Mouse (Mus musculus) thymus, adult 2 months (tissue): ENCODE results near the gene Rhof. TPM values are rescaled to one million over a fixed set of nuclear protein-coding genes. Genes with fewer than 3 reads are reported as not detected.
A peak's percentile ranks its signal among the peaks of the same experiment; 100 is the strongest.

Source experiments
- DNase-seq: peaks from one replicate; pipeline ENCODE4 v3.0.0; 2021
- H3K27ac ChIP-seq: fragments of 200-500 bp; 2 replicates; pipeline ENCODE4 v1.5.1; 2012; ENCODE audit warnings: low read length, control low read depth; ENCODE audit not compliant: control insufficient read depth, insufficient read depth
- H3K27me3 ChIP-seq: fragments of 200-500 bp; 2 replicates; pipeline ENCODE4 v1.6.1; 2012; ENCODE audit warnings: mild to moderate bottlenecking, low read length, moderate library complexity, mixed read lengths; ENCODE audit not compliant: control insufficient read depth, insufficient read depth
- H3K36me3 ChIP-seq: fragments of 200-500 bp; 2 replicates; pipeline ENCODE4 v1.6.1; 2012; ENCODE audit warnings: mild to moderate bottlenecking, low read length, moderate library complexity; ENCODE audit not compliant: control insufficient read depth, insufficient read depth
- H3K4me1 ChIP-seq: fragments of 200-500 bp; replicated peaks from 2 replicates; pipeline ENCODE4 v1.6.1; 2012; ENCODE audit warnings: low read length; ENCODE audit not compliant: control insufficient read depth, insufficient read depth
- H3K4me3 ChIP-seq: fragments of 200-500 bp; 2 replicates; pipeline ENCODE4 v1.5.1; 2012; ENCODE audit warnings: mild to moderate bottlenecking, low read length, control low read depth, moderate library complexity; ENCODE audit not compliant: control insufficient read depth, insufficient read depth
- CTCF ChIP-seq: fragments of 200-500 bp; IDR thresholded peaks from 2 replicates; pipeline ENCODE4 v1.5.1; 2012; ENCODE audit warnings: mild to moderate bottlenecking, control low read depth, low read length, moderate library complexity, borderline replicate concordance; ENCODE audit not compliant: control insufficient read depth, poor library complexity, insufficient read depth; ENCODE audit errors: extremely low read depth
- POLR2A ChIP-seq: fragments of 200-500 bp; IDR thresholded peaks from 2 replicates; pipeline ENCODE4 v1.6.1; 2012; ENCODE audit warnings: mild to moderate bottlenecking, low read length, control low read depth, moderate library complexity; ENCODE audit not compliant: control insufficient read depth, poor library complexity, insufficient read depth; ENCODE audit errors: extremely low read depth
- WGBS: fragments of 180-500 bp; shearing (Covaris S2); methylation state at CpG from one replicate; pipeline ENCODE4 v1.1.7; 2018; 5-methylcytosine and 5-hydroxymethylcytosine counted together
- polyA plus RNA-seq: library from polyadenylated mRNA; depleted of rRNA; stranded (reverse); fragments of >200 nt; gene quantifications from 2 replicates; pipeline ENCODE4 v1.2.3, GENCODE M21; 2012

The Rhof gene
- polyA plus RNA-seq, 1 experiment, result 51.9 TPM

DNA sequence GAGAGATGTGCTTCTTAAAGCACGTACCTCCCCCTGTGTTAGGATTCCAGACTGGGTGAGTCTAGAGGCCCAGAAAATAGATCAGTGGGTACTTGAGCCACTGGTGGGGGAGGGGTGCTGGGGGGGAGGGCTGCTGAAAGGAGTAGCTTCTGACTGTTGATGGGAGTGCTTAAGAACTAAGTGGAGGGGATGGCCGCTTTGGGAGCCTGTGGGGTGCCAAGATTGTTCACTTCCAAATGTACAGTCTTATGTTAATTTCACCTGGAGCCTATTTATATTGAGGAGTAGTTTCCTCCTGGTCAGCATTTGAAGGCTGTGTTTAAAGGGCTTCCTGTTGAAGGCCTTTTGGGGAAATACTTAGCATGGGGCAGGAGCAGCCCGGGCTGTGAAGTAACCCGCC lies 25.5 kb upstream of the Rhof start:
- Histone ChIP-seq H3K27me3 (no peaks in the 10 kb centered on the region), H3K36me3 (peaks cover 70% of the 10 kb centered on the region), H3K4me1 (peaks cover 2% of the 10 kb centered on the region), H3K4me3 (no peak overlapping the region), H3K27ac (no peak overlapping the region)
- DNase-seq, result no peak
- WGBS, result 97% methylated on average over 4 of the region's 4 CpGs
- TF ChIP-seq CTCF, result no peak
- TF ChIP-seq POLR2A, result no peak

DNA sequence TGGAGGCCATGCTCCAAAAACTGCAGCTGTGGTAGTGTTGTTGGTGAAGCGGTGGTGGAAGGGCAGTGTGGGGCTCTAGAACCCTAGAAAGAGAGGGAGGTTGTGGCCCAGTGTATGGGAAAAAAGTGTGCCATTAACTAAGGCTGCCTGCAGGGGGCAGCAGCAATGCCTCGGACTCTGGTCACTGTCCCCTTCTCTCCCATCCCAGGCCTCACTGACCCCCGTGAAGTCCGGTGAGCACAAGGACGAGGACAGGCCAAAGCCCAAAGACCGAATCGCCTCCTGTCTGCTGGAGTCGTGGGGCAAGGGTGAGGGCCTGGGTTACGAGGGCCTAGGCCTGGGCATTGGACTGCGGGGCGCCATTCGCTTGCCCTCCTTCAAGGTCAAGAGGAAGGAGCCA lies 24.3 kb upstream of the Rhof start:
- Histone ChIP-seq H3K4me1 (peaks cover 12% of the 10 kb centered on the region), H3K36me3 (peaks cover 65% of the 10 kb centered on the region), H3K4me3 (no peak overlapping the region), H3K27ac (no peak overlapping the region), H3K27me3 (no peaks in the 10 kb centered on the region)
- WGBS, result 93% methylated on average over 12 of the region's 12 CpGs
- TF ChIP-seq CTCF, result peak; percentile 56; the same call in 1 of the 2 replicates
- TF ChIP-seq POLR2A, result no peak
- no peak for DNase-seq

DNA sequence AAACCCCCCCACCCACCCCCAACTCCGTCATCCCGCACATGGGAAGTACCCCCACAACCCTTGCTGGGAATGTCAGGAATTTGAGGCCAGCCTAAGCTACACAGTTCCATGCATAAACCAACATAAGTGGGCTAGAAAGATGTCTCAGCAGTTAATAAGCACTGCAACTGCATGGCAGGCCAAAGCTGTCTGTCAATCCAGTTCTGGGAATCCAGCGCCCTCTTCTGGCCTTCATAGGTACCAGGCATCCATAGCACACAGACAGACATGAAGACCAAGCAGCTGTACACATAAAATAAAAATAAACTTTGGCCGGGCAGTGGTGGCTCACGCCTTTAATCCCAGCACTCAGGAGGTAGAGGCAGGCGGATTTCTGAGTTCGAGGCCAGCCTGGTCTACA lies 22.9 kb upstream of the Rhof start:
- Histone ChIP-seq H3K27me3 (no peaks in the 10 kb centered on the region), H3K4me1 (peaks cover 24% of the 10 kb centered on the region), H3K27ac (no peak overlapping the region), H3K36me3 (peaks cover 51% of the 10 kb centered on the region), H3K4me3 (no peak overlapping the region)
- TF ChIP-seq POLR2A (no peak), CTCF (no peak)
- WGBS, result 59% methylated on average over 7 of the region's 7 CpGs
- DNase-seq, result peak; percentile 79

DNA sequence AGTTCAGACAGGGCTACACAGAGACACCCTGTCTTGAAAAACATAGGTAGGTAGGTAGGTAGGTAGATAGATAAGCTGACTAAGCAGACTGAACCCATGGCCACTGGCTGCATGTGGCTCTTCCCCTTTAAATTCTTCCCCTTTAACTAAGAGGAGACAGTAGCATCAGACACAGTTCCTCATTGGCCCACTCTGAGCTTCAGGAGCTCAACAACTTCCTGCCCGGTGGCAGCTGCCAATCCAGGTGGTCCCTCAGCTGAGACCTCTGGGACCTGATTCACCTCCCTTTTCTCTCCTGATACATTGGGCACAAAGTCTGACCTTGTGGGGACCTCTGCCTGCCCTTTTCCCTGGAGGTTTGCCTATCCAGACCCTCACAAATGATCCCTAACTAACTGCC lies 20.4 kb upstream of the Rhof start:
- DNase-seq, result peak; percentile 59
- Histone ChIP-seq H3K4me1 (peaks cover 46% of the 10 kb centered on the region), H3K27ac (peak overlapping the region; percentile 71), H3K36me3 (peaks cover 39% of the 10 kb centered on the region), H3K4me3 (no peak overlapping the region), H3K27me3 (no peaks in the 10 kb centered on the region)
- TF ChIP-seq CTCF (no peak), POLR2A (no peak)
- 6% methylated on average over 1 of the region's 1 CpGs for WGBS

DNA sequence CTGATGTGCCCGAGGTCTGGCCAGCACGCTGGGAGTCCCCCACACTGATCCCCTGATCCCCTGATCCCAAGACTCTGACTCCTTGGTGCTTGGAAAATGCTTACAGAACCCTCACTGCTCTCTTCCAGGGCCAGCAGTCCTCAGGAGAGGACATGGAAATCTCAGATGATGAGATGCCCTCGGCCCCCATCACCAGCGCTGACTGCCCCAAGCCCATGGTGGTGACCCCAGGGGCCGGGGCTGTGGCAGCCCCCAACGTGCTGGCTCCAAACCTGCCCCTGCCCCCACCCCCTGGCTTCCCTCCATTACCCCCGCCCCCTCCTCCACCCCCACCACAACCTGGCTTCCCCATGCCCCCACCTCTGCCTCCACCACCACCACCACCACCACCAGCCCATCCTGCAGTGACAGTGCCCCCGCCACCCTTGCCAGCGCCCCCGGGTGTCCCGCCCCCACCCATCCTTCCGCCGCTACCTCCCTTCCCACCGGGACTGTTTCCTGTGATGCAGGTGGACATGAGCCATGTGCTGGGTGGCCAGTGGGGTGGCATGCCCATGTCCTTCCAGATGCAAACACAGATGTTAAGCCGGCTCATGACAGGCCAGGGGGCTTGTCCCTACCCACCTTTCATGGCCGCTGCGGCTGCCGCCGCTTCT lies 19.3 kb upstream of the Rhof start:
- Histone ChIP-seq H3K27ac (peak overlapping the region; percentile 100), H3K36me3 (peaks cover 38% of the 10 kb centered on the region), H3K4me3 (0 out of 2 replicates have a peak overlapping the region, but pooled peaks have one; percentile 71), H3K27me3 (no peaks in the 10 kb centered on the region), H3K4me1 (peaks cover 51% of the 10 kb centered on the region)
- no peak for DNase-seq
- TF ChIP-seq CTCF (no peak), POLR2A (no peak)
- WGBS, result 90% methylated on average over 19 of the region's 19 CpGs

DNA sequence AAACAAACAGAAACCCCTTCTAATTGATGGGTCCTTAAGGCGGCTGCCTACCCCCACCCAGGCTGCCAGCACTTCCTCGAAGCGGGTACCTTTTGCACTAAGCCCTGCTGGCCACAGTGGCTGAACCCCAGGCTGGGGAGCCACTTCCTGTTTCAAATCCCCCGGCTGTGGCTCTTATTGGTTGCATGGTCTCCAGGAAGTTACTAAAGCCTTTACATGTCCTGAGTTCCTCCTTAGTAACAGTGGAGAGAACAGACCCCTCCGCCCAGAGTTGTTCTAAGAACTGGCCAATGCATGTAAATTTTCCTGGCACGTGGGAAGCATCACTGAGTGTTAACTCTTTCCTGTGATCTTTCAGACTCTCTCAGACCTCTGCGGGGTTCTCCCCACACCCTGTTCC lies 18.6 kb upstream of the Rhof start:
- Histone ChIP-seq H3K36me3 (peaks cover 39% of the 10 kb centered on the region), H3K4me3 (peak overlapping the region; percentile 71)

DNA sequence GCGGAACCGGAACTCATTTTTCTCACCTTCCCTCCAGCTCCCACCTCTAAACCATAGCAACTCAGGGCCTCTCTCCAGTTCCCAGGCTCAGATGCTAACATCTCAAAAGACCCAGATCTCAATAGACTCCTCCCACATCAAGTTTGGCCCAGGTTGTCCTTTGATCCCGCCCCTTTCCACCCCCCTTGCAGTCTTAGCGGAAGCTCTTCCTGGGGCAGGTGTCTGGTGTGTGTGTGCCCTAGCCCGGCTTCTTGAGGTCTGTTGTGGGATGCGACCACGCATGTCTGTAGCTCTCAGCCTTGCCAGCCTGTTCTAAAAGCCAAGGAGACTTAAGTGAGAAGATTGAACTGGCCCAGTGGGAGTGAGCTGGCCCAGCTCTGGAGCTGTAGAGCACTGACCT lies 18.1 kb upstream of the Rhof start:
- H3K4me3 ChIP-seq, result peak overlapping the region; percentile 71
- TF ChIP-seq CTCF, result no peak
- TF ChIP-seq POLR2A, result no peak
- H3K27ac ChIP-seq, result peak overlapping the region; percentile 100
- peaks cover 39% of the 10 kb centered on the region for H3K36me3 ChIP-seq
- H3K27me3 ChIP-seq, result no peaks in the 10 kb centered on the region
- H3K4me1 ChIP-seq, result peaks cover 59% of the 10 kb centered on the region
- peak; percentile 88 for DNase-seq
- WGBS, result 0% methylated on average over 7 of the region's 7 CpGs

More for the DNA sequence above, 18.6 kb upstream of the Rhof start:
- peak; percentile 56; the same call in 1 of the 2 replicates for TF ChIP-seq POLR2A
- TF ChIP-seq CTCF, result 0 out of 2 replicates have a peak, but pooled peaks have one; percentile 16
- Histone ChIP-seq H3K27me3 (no peaks in the 10 kb centered on the region), H3K4me1 (peaks cover 56% of the 10 kb centered on the region), H3K27ac (peak overlapping the region; percentile 100)
- WGBS, result 4% methylated on average over 7 of the region's 7 CpGs
- DNase-seq, result peak; percentile 79
